Mouse (Mus musculus) urinary bladder, postnatal 36 days (tissue): ENCODE data around the gene N6amt1.
A peak's percentile ranks its signal among the peaks of the same experiment; 100 is the strongest.

Experiments
- DNase-seq, 2 experiments: peaks; one replicate each; pipeline ENCODE4 v3.0.0; 2022; ENCODE audit warnings: low spot score in 2 of 2, mixed read lengths in 1 of 2

The N6amt1 gene

GRCm38 (mm10) chr16:87354075-87354583, at the start of gene N6amt1:
Gene N6amt1, plus strand, starts transcription at chr16:87354185.
- DNase-seq: peak; percentile 91 to 92

DNA sequence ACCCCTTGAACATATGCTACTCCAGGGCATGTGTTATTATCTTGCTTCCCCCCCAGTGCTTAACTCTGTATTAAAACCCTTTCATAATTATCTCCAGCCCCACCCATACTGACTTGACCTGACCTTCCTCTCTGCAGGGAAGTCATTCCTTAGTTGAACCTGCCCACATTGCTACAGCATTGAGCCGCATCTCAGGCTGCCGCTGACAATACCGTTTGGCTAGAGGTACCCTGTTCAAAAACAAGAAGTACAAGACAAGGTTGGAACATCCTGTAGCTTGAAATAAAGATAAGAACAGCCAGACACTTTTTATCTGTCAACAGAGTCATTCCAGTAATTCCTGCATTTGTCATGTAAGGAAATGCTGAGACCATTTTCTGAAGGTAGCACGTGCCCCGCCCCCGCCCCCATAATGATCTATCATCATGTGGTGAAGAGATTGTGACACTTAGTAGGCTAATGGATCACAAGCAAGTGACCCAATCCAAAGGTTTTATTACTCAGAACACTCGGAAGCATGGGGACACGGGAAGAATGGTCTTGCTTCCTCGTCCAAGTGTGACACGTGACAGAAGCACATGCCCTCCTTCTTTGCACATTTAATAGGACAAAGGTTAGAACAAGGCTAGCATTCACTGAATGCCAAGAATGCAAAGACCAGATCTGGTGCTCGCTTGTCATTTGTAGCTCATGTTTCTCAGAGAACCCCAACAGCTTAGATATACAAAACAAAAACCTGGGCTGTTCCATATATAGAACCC, 48.6 kb upstream of the N6amt1 start:
- DNase-seq: no peak

DNA sequence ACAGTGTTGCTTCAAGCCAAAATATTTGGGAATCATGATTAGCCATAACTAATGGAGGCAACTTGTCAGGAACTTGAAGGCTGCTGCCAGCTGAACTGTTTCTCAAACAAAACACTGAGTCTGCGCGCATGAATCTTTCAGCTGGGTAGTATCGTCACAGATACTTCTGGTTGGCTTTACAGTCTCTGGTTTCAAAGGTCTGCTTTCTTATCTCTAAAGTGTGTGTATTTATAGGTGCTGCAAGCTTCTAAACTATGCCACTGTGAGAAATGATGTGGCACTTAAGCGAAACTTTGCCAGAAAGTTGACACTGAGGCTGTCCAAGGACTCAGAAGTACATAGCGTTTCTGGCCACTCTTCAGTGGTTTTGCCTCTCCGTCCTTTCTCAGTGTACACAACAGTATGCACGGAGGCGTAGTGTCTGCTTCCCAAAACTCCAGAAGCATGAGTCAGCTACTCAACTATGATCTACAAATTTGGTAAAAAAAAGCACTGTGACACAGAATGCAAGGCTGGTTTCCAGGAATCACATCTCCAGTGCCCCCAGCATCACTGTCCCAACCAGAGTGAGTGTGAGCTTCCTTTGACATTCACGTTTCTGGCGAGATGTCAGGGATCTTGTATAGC, 46.8 kb upstream of the N6amt1 start:
- peak in 1 of 2 experiments; percentile 9 for DNase-seq

DNA sequence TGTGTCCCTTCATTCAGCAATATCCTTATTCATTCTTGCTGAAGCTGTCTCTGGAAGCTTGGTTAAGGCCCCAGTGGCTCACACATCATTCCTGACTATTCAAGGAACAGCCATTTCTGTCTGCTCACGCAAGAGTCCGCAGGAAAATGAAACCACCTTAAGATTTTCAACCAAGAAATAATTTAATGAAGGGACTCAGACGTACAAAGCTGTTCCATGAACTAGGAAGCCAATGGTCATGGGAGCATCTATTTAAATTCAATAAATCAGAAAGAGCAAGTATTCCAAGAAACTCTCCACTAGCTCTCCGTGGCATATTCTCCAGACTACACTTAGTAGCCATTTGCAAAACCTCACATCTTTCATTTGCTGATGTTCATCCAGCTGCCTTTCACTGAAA, 43.3 kb upstream of the N6amt1 start:
- no peak for DNase-seq

DNA sequence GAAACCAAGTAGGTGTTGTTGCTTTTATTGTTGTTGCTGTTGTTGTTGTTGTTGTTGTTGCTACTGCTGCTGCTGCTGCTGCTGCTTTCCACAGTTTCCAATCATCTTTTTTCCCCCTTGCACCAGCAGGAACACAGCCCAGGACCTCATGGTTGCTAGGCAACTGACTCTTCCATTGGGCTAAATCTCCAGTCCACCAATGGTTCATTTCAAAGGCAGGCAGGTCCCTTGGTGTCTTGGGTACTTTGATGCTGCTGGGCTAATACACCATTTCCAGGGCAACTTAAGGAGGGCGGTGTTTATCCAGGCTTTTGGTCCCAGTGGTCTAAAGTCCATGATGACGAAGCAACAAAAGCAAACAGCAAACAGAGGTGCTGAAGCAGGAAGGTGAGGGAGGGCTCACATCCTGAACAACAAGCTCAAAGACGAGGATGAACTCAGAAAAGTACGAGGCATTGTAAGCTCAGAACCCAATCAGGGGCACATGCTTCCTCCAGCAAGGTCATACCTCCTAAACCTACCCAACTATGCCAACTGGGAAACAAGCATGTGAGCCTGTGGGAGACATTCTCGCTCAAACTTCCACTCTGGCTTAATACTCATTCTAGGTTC, 35.7 kb upstream of the N6amt1 start:
- DNase-seq: no peak

DNA sequence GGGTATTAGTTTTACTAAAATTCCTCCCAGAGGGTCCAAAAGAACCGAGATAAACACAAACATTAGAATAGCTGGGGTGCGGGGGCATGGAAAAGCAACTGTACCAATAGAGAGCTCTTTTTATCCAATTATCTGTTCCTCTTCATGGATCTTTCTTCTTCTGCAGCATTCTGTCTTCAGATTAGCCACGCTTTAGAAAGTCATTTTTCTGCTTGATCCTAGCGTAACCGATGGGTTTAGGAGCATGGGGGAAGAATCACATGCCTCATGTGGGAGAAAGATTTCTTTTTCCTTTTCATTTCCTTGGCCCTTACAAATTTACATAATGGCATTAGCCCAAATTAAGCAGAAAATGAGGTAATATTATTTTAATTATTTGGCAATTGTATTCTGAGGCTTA, 35.0 kb upstream of the N6amt1 start:
- no peak for DNase-seq

DNA sequence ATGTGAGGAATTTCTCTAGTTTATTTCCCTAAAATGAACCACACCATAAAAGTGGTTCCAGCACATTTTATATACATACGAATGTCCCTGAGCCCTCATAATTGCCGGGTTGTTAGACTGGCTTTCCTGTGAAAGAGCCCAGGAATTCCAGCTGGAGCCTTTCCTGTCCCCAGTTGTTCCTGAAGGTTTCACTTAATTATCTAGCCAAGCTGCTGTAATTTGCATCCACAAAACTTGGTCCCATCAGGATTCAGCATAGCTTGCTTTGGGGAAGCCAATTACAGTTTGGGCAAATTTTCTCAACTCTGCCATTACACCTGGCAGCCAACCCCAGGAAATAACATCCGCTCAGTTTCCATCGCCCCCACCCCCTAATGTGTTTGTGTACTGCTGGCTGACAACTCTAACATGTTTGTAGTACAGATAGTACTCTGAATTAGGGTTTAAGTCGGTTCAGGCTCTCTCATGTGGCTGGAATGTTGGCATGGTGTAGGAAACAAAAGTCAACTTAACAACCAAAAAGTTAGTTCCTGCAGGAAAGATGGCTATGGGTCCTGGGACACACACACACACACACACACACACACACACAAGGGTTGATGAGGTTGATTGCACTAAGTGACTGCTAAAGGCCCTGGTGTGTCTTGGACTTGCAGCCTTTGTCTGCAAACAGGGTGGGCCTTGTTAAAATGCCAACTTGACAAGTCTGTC, 34.3 kb upstream of the N6amt1 start:
- peak in 1 of 2 experiments; percentile 12 for DNase-seq

DNA sequence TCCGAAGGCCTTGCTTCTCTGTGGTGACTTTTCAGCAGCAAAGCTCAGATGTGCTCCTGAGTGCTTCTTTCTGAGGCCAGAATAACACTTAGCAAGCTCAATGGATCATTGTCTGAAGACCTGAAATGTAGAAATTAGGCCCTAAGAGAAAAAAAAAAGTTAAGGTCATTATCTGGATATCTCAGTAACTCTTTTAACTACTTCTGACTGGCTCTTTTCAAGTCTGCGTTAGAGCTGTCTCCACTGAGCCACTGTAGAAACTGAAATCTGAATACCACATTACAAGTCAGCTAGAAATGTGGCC, 33.8 kb upstream of the N6amt1 start:
- no peak for DNase-seq

- DNase-seq: no peak
These were observed 29.4 kb upstream of the N6amt1 start for GRCm38 (mm10) chr16:87324571-87324970.

- no peak for DNase-seq
These were observed 24.0 kb upstream of the N6amt1 start for GRCm38 (mm10) chr16:87329986-87330385.

DNA sequence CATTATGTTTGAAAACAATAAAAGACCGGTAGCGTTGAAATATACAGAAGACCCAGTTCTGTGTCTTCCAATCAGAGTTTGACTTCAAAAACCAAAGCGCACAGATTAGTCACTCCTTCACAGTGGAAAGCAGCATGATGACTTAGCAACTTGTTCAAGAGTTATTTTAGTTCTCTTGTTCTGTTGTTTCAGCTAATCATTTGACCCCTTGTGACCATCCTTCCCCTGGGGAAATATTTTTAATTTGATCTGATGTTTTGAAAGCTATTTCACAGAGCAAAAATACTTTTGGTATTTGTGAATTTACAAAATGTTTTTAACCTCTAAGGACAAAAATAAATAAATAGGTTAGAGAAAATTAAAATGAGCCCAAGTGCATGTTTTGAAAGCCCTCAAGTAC, 19.2 kb upstream of the N6amt1 start:
- no peak for DNase-seq

GRCm38 (mm10) chr16:87341043-87341572, 12.9 kb upstream of the N6amt1 start:
- no peak for DNase-seq

- peak; percentile 35 to 44 for DNase-seq
These were observed 5.9 kb upstream of the N6amt1 start for GRCm38 (mm10) chr16:87348133-87348532.

GRCm38 (mm10) chr16:87351386-87352105, 2.4 kb upstream of the N6amt1 start:
- no peak for DNase-seq

GRCm38 (mm10) chr16:87353605-87354004, 380 bp upstream of the N6amt1 start:
- no peak for DNase-seq

DNA sequence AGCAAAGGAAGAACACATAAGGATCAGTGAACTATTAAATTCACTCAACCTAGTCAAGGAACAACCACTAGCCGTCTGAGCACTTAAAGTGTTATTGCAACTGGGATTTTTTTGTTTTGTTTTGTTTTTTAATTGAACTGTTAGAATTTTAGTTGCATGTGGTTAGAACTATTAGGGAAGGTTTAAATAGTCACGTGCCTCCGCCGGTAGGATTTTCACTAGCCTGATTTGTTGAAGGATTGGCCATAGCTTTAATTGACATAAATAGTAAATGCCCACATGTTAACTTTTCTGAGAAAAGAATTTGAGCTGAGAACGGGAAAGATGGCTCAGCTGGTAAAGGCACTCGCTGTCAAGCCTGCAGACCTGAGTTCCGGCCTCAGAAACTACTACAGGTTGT, 763 bp downstream of the N6amt1 start:
- DNase-seq: no peak

- no peak for DNase-seq
These were observed 6.1 kb downstream of the N6amt1 start for GRCm38 (mm10) chr16:87360096-87360495.

DNA sequence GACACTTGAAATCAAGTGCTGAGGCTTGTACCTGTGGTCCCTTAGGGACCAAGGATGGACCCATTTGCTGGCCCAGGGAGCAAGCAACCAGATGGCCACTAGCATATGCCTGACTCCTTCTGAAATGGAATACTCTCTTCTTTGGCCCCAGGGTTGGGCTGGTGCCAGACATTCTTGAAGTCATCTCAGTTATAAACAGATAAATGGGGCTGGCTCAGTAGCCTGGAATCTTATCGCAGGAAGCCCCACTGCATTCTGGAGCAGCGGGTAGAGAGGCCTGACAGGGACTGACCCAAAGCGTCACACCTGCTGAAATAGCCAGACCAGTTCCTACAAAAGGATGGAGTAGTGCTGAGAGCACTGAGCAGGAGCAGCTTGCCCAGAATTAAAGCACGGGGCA, 10.2 kb downstream of the N6amt1 start:
- no peak for DNase-seq

DNA sequence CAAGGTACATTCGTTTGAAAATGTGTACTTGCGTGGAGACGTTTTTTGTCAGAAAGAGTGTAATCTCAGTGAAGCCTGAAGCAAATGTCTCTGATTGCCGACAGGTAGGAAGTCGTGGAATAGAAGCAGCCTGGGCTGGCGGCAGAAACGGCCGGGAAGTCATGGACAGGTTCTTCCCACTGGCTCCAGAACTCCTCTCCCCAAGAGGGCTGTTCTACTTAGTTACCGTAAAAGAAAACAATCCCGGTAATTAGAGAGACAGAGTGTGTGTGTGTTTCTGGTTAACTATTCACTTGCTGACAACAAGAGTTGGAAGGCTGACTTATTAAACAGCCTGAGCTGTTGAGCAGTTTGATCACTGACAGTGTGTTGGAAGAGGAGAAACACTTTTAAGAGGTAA, 12.1 kb downstream of the N6amt1 start:
- DNase-seq: no peak

GRCm38 (mm10) chr16:87366445-87366844, 12.5 kb downstream of the N6amt1 start:
- no peak for DNase-seq

DNA sequence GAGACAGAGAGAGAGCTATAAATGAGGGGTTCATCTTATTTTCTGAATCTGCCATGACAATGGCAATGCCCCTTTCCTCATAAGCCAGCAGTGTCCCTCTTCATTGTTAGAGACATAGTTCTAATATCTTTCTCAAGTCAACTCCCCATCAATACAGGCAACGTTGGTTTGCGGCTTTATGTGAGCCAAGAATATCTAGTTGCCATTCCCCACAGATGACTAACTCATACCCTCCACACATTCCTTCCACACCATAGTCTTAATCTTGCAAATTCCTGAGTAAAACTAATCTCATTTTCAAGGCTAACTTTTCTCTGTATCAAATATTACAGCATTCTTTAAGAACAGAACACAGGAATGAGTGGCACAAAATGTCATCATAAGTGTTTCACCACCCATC, 29.0 kb downstream of the N6amt1 start:
- DNase-seq: no peak
